Mouse (Mus musculus): ENCODE results near the gene Prh1.
"Not testable (repeated sequence)": the region's sequence is repeated elsewhere in the genome, so short reads cannot be mapped to it uniquely, and the experiment has no call there.

The Prh1 gene

GRCm38 (mm10) chr6:132569509-132569908 is at the start of gene Prh1:
TSS of gene Prh1 (plus strand) at chr6:132569809.
- DNase-seq (ENCODE audit: low spot score): not testable (repeated sequence)

GRCm38 (mm10) chr6:132595613-132596012 is 26.0 kb downstream of the Prh1 start, which contains the start of gene Prp2:
TSS of gene Prp2 (plus strand) at chr6:132595913.
- DNase-seq (ENCODE audit: low spot score): not testable (repeated sequence)
